Mouse (Mus musculus) heart, embryonic 15.5 days (tissue): ENCODE measurements around the gene Kcnma1. TPM values are rescaled to one million over a fixed set of nuclear protein-coding genes. Genes with fewer than 3 reads are reported as not detected.

Experiments used
- ATAC-seq: fragments of 200-750 bp; cut with Nextera tagmentation; replicated peaks from 2 replicates; pipeline ENCODE4 v1.8.0; 2017; ENCODE audit warnings: low read depth, moderate TSS enrichment; ENCODE audit not compliant: insufficient number of reproducible peaks, insufficient read depth, low FRiP score
- H3K27ac ChIP-seq: fragments of 300-500 bp; sonication (generic); 2 replicates; pipeline ENCODE4 v1.5.1; 2015; ENCODE audit warnings: mild to moderate bottlenecking, inconsistent platforms
- H3K27me3 ChIP-seq: fragments of 300-500 bp; sonication (generic); 2 replicates; pipeline ENCODE4 v1.6.1; 2015; ENCODE audit warnings: inconsistent platforms
- H3K36me3 ChIP-seq: fragments of 300-500 bp; sonication (generic); 2 replicates; pipeline ENCODE4 v1.6.1; 2015; ENCODE audit warnings: mild to moderate bottlenecking, inconsistent platforms
- H3K4me1 ChIP-seq: fragments of 300-500 bp; sonication (generic); replicated peaks from 2 replicates; pipeline ENCODE4 v1.6.1; 2015; ENCODE audit warnings: inconsistent platforms
- H3K4me2 ChIP-seq: fragments of 300-500 bp; sonication (generic); 2 replicates; pipeline ENCODE4 v1.6.1; 2015; ENCODE audit warnings: inconsistent platforms, mild to moderate bottlenecking, moderate library complexity
- H3K4me3 ChIP-seq: fragments of 300-500 bp; sonication (generic); 2 replicates; pipeline ENCODE4 v1.5.1; 2015; ENCODE audit warnings: mild to moderate bottlenecking, inconsistent platforms
- H3K9ac ChIP-seq: fragments of 300-500 bp; sonication (generic); 2 replicates; pipeline ENCODE4 v1.6.1; 2015; ENCODE audit warnings: mild to moderate bottlenecking, inconsistent platforms
- H3K9me3 ChIP-seq: fragments of 300-500 bp; sonication (generic); replicated peaks from 2 replicates; pipeline ENCODE4 v1.6.1; 2016; ENCODE audit warnings: inconsistent platforms
- WGBS: fragments of 180-500 bp; shearing (Covaris S2); methylation state at CpG from one replicate; pipeline ENCODE4 v1.1.7; 2015; ENCODE audit warnings: mixed read lengths; 5-methylcytosine and 5-hydroxymethylcytosine counted together
- polyA plus RNA-seq: library from polyadenylated mRNA; unstranded; fragments of >200 nt; fragmentation: Nextera tagmentation; extraction: Ambion mirVana; gene quantifications from 2 replicates; pipeline ENCODE4 v1.2.1, GENCODE M21; 2015

Gene Kcnma1
- polyA plus RNA-seq, 1 experiment from 2014 or later: 0.23 TPM

GRCm38 (mm10) chr14:23719246-23719645 lies 295.0 kb downstream of the Kcnma1 start:
- Histone ChIP-seq H3K27ac (no peak overlapping the region), H3K9me3 (no peaks in the 10 kb centered on the region), H3K4me2 (no peak overlapping the region), H3K36me3 (no peaks in the 10 kb centered on the region), H3K4me1 (no peaks in the 10 kb centered on the region), H3K27me3 (peaks cover 15% of the 10 kb centered on the region), H3K9ac (no peak overlapping the region), H3K4me3 (no peak overlapping the region)
- ATAC-seq: no peak
- 82% methylated on average over 3 of the region's 3 CpGs for WGBS

- H3K36me3 ChIP-seq: no peaks in the 10 kb centered on the region
- H3K9ac ChIP-seq: no peak overlapping the region
- peaks cover 10% of the 10 kb centered on the region for H3K27me3 ChIP-seq
- no peaks in the 10 kb centered on the region for H3K9me3 ChIP-seq
- no peaks in the 10 kb centered on the region for H3K4me1 ChIP-seq
- 81% methylated on average over 6 of the region's 6 CpGs for WGBS
- no peak overlapping the region for H3K4me2 ChIP-seq
- no peak overlapping the region for H3K4me3 ChIP-seq
- no peak for ATAC-seq
- H3K27ac ChIP-seq: no peak overlapping the region
Measured at GRCm38 (mm10) chr14:23718667-23719066, 295.6 kb downstream of the Kcnma1 start.

- H3K36me3 ChIP-seq: no peaks in the 10 kb centered on the region
- H3K4me1 ChIP-seq: no peaks in the 10 kb centered on the region
- H3K27ac ChIP-seq: no peak overlapping the region
- peaks cover 34% of the 10 kb centered on the region for H3K27me3 ChIP-seq
- no peak overlapping the region for H3K4me3 ChIP-seq
- no peaks in the 10 kb centered on the region for H3K9me3 ChIP-seq
- no peak overlapping the region for H3K4me2 ChIP-seq
- H3K9ac ChIP-seq: no peak overlapping the region
- no peak for ATAC-seq
- 79% methylated on average over 7 of the region's 7 CpGs for WGBS
Measured at GRCm38 (mm10) chr14:23714396-23715131, 299.7 kb downstream of the Kcnma1 start.

GRCm38 (mm10) chr14:23712891-23713290 lies 301.4 kb downstream of the Kcnma1 start:
- Histone ChIP-seq H3K4me3 (no peak overlapping the region), H3K4me2 (no peak overlapping the region), H3K9ac (no peak overlapping the region), H3K36me3 (no peaks in the 10 kb centered on the region), H3K27me3 (peaks cover 48% of the 10 kb centered on the region), H3K4me1 (no peaks in the 10 kb centered on the region), H3K27ac (no peak overlapping the region), H3K9me3 (no peaks in the 10 kb centered on the region)
- no peak for ATAC-seq
- WGBS: 77% methylated on average over 5 of the region's 5 CpGs

- Histone ChIP-seq H3K4me1 (no peaks in the 10 kb centered on the region), H3K36me3 (no peaks in the 10 kb centered on the region), H3K4me2 (no peak overlapping the region), H3K9me3 (no peaks in the 10 kb centered on the region), H3K4me3 (no peak overlapping the region), H3K27me3 (peaks cover 60% of the 10 kb centered on the region), H3K27ac (no peak overlapping the region), H3K9ac (no peak overlapping the region)
- WGBS: 85% methylated on average over 7 of the region's 7 CpGs
- ATAC-seq: no peak
Measured at GRCm38 (mm10) chr14:23710954-23711353, 303.3 kb downstream of the Kcnma1 start.

GRCm38 (mm10) chr14:23706837-23707236 lies 307.5 kb downstream of the Kcnma1 start:
- H3K36me3 ChIP-seq: no peaks in the 10 kb centered on the region
- no peaks in the 10 kb centered on the region for H3K9me3 ChIP-seq
- WGBS: 67% methylated on average over 10 of the region's 10 CpGs
- H3K4me3 ChIP-seq: no peak overlapping the region
- H3K4me1 ChIP-seq: no peaks in the 10 kb centered on the region
- H3K27ac ChIP-seq: no peak overlapping the region
- H3K4me2 ChIP-seq: no peak overlapping the region
- no peak for ATAC-seq
- H3K9ac ChIP-seq: no peak overlapping the region
- peaks cover 66% of the 10 kb centered on the region for H3K27me3 ChIP-seq

GRCm38 (mm10) chr14:23705647-23706046 lies 308.6 kb downstream of the Kcnma1 start:
- Histone ChIP-seq H3K9ac (no peak overlapping the region), H3K4me1 (no peaks in the 10 kb centered on the region), H3K27me3 (peaks cover 62% of the 10 kb centered on the region), H3K27ac (no peak overlapping the region), H3K4me3 (no peak overlapping the region), H3K4me2 (no peak overlapping the region), H3K9me3 (no peaks in the 10 kb centered on the region), H3K36me3 (no peaks in the 10 kb centered on the region)
- WGBS: 59% methylated on average over 3 of the region's 3 CpGs
- no peak for ATAC-seq

GRCm38 (mm10) chr14:23704303-23704702 lies 310.0 kb downstream of the Kcnma1 start:
- H3K9ac ChIP-seq: no peak overlapping the region
- H3K4me2 ChIP-seq: no peak overlapping the region
- H3K4me1 ChIP-seq: no peaks in the 10 kb centered on the region
- H3K9me3 ChIP-seq: no peaks in the 10 kb centered on the region
- peaks cover 64% of the 10 kb centered on the region for H3K27me3 ChIP-seq
- ATAC-seq: no peak
- H3K27ac ChIP-seq: no peak overlapping the region
- H3K4me3 ChIP-seq: no peak overlapping the region
- no peaks in the 10 kb centered on the region for H3K36me3 ChIP-seq

- no peak overlapping the region for H3K9ac ChIP-seq
- H3K9me3 ChIP-seq: no peaks in the 10 kb centered on the region
- no peak overlapping the region for H3K4me2 ChIP-seq
- H3K36me3 ChIP-seq: no peaks in the 10 kb centered on the region
- H3K27me3 ChIP-seq: peaks cover 95% of the 10 kb centered on the region
- 74% methylated on average over 3 of the region's 3 CpGs for WGBS
- no peak overlapping the region for H3K4me3 ChIP-seq
- no peak for ATAC-seq
- H3K27ac ChIP-seq: no peak overlapping the region
- H3K4me1 ChIP-seq: no peaks in the 10 kb centered on the region
Measured at GRCm38 (mm10) chr14:23696341-23696740, 317.9 kb downstream of the Kcnma1 start.

- Histone ChIP-seq H3K27ac (no peak overlapping the region), H3K4me1 (no peaks in the 10 kb centered on the region), H3K4me3 (no peak overlapping the region), H3K9me3 (no peaks in the 10 kb centered on the region), H3K36me3 (no peaks in the 10 kb centered on the region), H3K9ac (no peak overlapping the region), H3K4me2 (no peak overlapping the region), H3K27me3 (peaks cover 100% of the 10 kb centered on the region)
- ATAC-seq: no peak
- 53% methylated on average over 5 of the region's 5 CpGs for WGBS
Measured at GRCm38 (mm10) chr14:23689681-23690080, 324.6 kb downstream of the Kcnma1 start.

- H3K9ac ChIP-seq: no peak overlapping the region
- no peaks in the 10 kb centered on the region for H3K9me3 ChIP-seq
- H3K27me3 ChIP-seq: peaks cover 100% of the 10 kb centered on the region
- no peak overlapping the region for H3K4me3 ChIP-seq
- no peak overlapping the region for H3K4me2 ChIP-seq
- no peaks in the 10 kb centered on the region for H3K36me3 ChIP-seq
- 53% methylated on average over 3 of the region's 3 CpGs for WGBS
- H3K27ac ChIP-seq: no peak overlapping the region
- no peak for ATAC-seq
- H3K4me1 ChIP-seq: peaks cover 2% of the 10 kb centered on the region; the same call in 1 of the 2 replicates
Measured at GRCm38 (mm10) chr14:23688513-23688912, 325.8 kb downstream of the Kcnma1 start.

- no peak overlapping the region for H3K4me2 ChIP-seq
- no peaks in the 10 kb centered on the region for H3K36me3 ChIP-seq
- ATAC-seq: no peak
- H3K4me3 ChIP-seq: no peak overlapping the region
- no peak overlapping the region for H3K9ac ChIP-seq
- 25% methylated on average over 3 of the region's 3 CpGs for WGBS
- peaks cover 14% of the 10 kb centered on the region for H3K4me1 ChIP-seq
- no peak overlapping the region for H3K27ac ChIP-seq
- H3K9me3 ChIP-seq: no peaks in the 10 kb centered on the region
- H3K27me3 ChIP-seq: peaks cover 91% of the 10 kb centered on the region
Measured at GRCm38 (mm10) chr14:23684463-23685066, 329.7 kb downstream of the Kcnma1 start.
